In the genomic region with DNA sequence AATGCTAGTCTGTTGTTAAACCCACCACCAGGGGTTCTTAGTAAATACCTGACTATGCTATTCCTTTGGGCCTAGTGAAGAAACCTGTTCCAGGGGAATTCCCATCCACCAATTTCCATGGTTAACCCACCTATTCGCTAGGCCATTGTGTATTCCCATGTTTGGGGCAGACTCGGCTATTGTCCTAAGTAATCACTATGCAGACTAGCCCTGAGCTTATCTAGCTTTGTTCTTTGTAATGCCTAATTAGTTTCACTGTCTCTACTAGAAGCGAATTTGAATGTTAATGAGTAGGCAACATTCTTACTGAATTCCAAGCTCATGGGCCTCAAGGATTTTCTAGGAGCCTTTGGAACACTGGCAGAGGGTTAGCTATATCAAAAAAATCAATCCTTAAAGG, we compare ENCODE assay signal across 14 mouse cellular contexts. TPM values are rescaled to one million over a fixed set of nuclear protein-coding genes. Genes with fewer than 3 reads are reported as not detected.
"Had no signal": no experiment of that assay in that cellular context is flagged by ENCODE, and none has a peak within 500 bp of the region (broad histone marks: within the 10 kb centered on the region; RNA-seq: fewer than 3 reads in every experiment).

No protein-coding gene starts in this region.

RNA-seq across cellular contexts. Expression of a gene that starts 1.3 kb away (rescaled TPM):
- total RNA-seq: common myeloid progenitor, adult 5-6 weeks; forebrain, postnatal 0 days; gastrocnemius, adult 18-20 months; gastrocnemius, adult 2 months; gastrocnemius, adult 8-10 months; gastrocnemius, postnatal 10 days; gastrocnemius, postnatal 14 days; gastrocnemius, postnatal 25 days; gastrocnemius, postnatal 36 days; gastrocnemius, postnatal 4 days; granulocyte monocyte progenitor cell, adult 5-6 weeks; heart, adult 18-20 months; heart, adult 2 months; heart, adult 8-10 months had no signal

RNA-seq across cellular contexts. Expression of a gene that starts 37.1 kb away (rescaled TPM):
- total RNA-seq: common myeloid progenitor, adult 5-6 weeks; forebrain, postnatal 0 days; gastrocnemius, adult 18-20 months; gastrocnemius, adult 2 months; gastrocnemius, adult 8-10 months; gastrocnemius, postnatal 10 days; gastrocnemius, postnatal 14 days; gastrocnemius, postnatal 25 days; gastrocnemius, postnatal 36 days; gastrocnemius, postnatal 4 days; granulocyte monocyte progenitor cell, adult 5-6 weeks; heart, adult 18-20 months; heart, adult 2 months; heart, adult 8-10 months had no signal
